ENCODE assay signal across 14 mouse cellular contexts in genomic region chr3:88102611-88103010, GRCm38 (mm10). TPM values are rescaled to one million over a fixed set of nuclear protein-coding genes. Genes with fewer than 3 reads are reported as not detected.
DNase-seq lines count a peak whose midpoint lies in the region; ATAC-seq and TF ChIP-seq lines count a peak whose summit lies in the region.
"Had no signal": no experiment of that assay in that cellular context is flagged by ENCODE, and none has a peak within 500 bp of the region (broad histone marks: within the 10 kb centered on the region; RNA-seq: fewer than 3 reads in every experiment).

No protein-coding gene starts in this region.

- no peak overlapping the region for H3K4me2 ChIP-seq in forebrain, embryonic 13.5 days
- H3K4me2 ChIP-seq in intestine, postnatal 0 days (replicated peaks; ENCODE audit: low read depth) = no peak overlapping the region
- H3K4me2 ChIP-seq in liver, embryonic 12.5 days = no peak overlapping the region
- H3K4me2 ChIP-seq: neural tube, embryonic 13.5 days had no signal

- H3K36me3 ChIP-seq in forebrain, embryonic 10.5 days (replicated peaks) = peaks cover 96% of the 10 kb centered on the region
- peaks cover 94% of the 10 kb centered on the region for H3K36me3 ChIP-seq in forebrain, embryonic 13.5 days (ENCODE audit: poor library complexity, severe bottlenecking)
- peaks cover 71% of the 10 kb centered on the region for H3K36me3 ChIP-seq in intestine, postnatal 0 days (ENCODE audit: control insufficient read depth, insufficient read depth)
- peaks cover 91% of the 10 kb centered on the region for H3K36me3 ChIP-seq in liver, embryonic 12.5 days

- H3K9me3 ChIP-seq in forebrain, embryonic 10.5 days = no peaks in the 10 kb centered on the region
- H3K9me3 ChIP-seq in forebrain, embryonic 13.5 days (replicated peaks) = no peaks in the 10 kb centered on the region
- no peaks in the 10 kb centered on the region for H3K9me3 ChIP-seq in intestine, postnatal 0 days (ENCODE audit: control insufficient read depth)
- H3K9me3 ChIP-seq in liver, embryonic 12.5 days (replicated peaks) = no peaks in the 10 kb centered on the region
- H3K9me3 ChIP-seq: megakaryocyte, embryonic 14.5 days; neural tube, embryonic 13.5 days had no signal

- H3K4me1 ChIP-seq in forebrain, embryonic 10.5 days = no peaks in the 10 kb centered on the region
- no peaks in the 10 kb centered on the region for H3K4me1 ChIP-seq in forebrain, embryonic 13.5 days
- H3K4me1 ChIP-seq in intestine, postnatal 0 days (replicated peaks; ENCODE audit: control insufficient read depth, insufficient read depth, low read length) = no peaks in the 10 kb centered on the region
- no peaks in the 10 kb centered on the region for H3K4me1 ChIP-seq in liver, embryonic 12.5 days
- H3K4me1 ChIP-seq: neural tube, embryonic 13.5 days had no signal

- 90% methylated on average over 6 of the region's 6 CpGs for WGBS in forebrain, embryonic 10.5 days
- WGBS in forebrain, embryonic 13.5 days = 87% methylated on average over 6 of the region's 6 CpGs
- WGBS in intestine, postnatal 0 days = 82% methylated on average over 6 of the region's 6 CpGs
- WGBS in liver, embryonic 12.5 days (ENCODE audit: insufficient replicate concordance) = 48% methylated on average over 6 of the region's 6 CpGs

- ATAC-seq in forebrain, embryonic 13.5 days = no peak
- ATAC-seq in intestine, postnatal 0 days = no peak
- peak; percentile 40; the same call in 1 of the 2 replicates for ATAC-seq in liver, embryonic 12.5 days
- ATAC-seq: Patski had no signal

- no peak overlapping the region for H3K9ac ChIP-seq in forebrain, embryonic 13.5 days
- H3K9ac ChIP-seq in intestine, postnatal 0 days (ENCODE audit: low read depth, low read length) = no peak overlapping the region
- H3K9ac ChIP-seq in liver, embryonic 12.5 days = no peak overlapping the region
- H3K9ac ChIP-seq: neural tube, embryonic 13.5 days had no signal

- no peak for TF ChIP-seq CTCF in intestine, postnatal 0 days (IDR thresholded peaks at IDR 0.05; ENCODE audit: low read depth)

- H3K4me3 ChIP-seq in forebrain, embryonic 10.5 days = no peak overlapping the region
- H3K4me3 ChIP-seq in forebrain, embryonic 13.5 days = no peak overlapping the region
- H3K4me3 ChIP-seq in intestine, postnatal 0 days (ENCODE audit: low read depth, low read length) = no peak overlapping the region
- H3K4me3 ChIP-seq in liver, embryonic 12.5 days = no peak overlapping the region
- H3K4me3 ChIP-seq: erythroblast, embryonic 14.5 days; megakaryocyte, embryonic 14.5 days; neural tube, embryonic 13.5 days had no signal

- H3K27ac ChIP-seq in forebrain, embryonic 10.5 days = peak overlapping the region; percentile 30; the same call in 1 of the 2 replicates
- no peak overlapping the region for H3K27ac ChIP-seq in forebrain, embryonic 13.5 days
- H3K27ac ChIP-seq in intestine, postnatal 0 days (ENCODE audit: low read depth, low read length) = peak overlapping the region; percentile 35
- H3K27ac ChIP-seq in liver, embryonic 12.5 days = peak overlapping the region; percentile 32
- H3K27ac ChIP-seq: neural tube, embryonic 13.5 days had no signal

- H3K27me3 ChIP-seq in forebrain, embryonic 10.5 days (ENCODE audit: poor library complexity, severe bottlenecking) = no peaks in the 10 kb centered on the region
- no peaks in the 10 kb centered on the region for H3K27me3 ChIP-seq in forebrain, embryonic 13.5 days
- no peaks in the 10 kb centered on the region for H3K27me3 ChIP-seq in intestine, postnatal 0 days (replicated peaks; ENCODE audit: control insufficient read depth, insufficient read depth, low read length)
- H3K27me3 ChIP-seq in liver, embryonic 12.5 days (replicated peaks) = no peaks in the 10 kb centered on the region
- H3K27me3 ChIP-seq: megakaryocyte, embryonic 14.5 days; neural tube, embryonic 13.5 days; Patski had no signal

- no peak for DNase-seq in forebrain, embryonic 10.5 days (ENCODE audit: extremely low spot score, low spot score)
- DNase-seq in 416B (ENCODE audit: low read depth) = peak; percentile 33
- no peak for DNase-seq in retina, postnatal 1 day
- DNase-seq in right cerebral cortex, postnatal 36 days (ENCODE audit: low spot score in 2 of 2) = no peak
- no peak for DNase-seq in right cerebral cortex, postnatal 14 days
- DNase-seq: gastrocnemius, postnatal 36 days had no signal

RNA-seq across cellular contexts. Expression of gene Iqgap3, which starts 20.8 kb away (rescaled TPM):
- polyA plus RNA-seq in forebrain, embryonic 10.5 days (2016; fragmentation: Nextera tagmentation; extraction: Ambion mirVana) = 30.3 and 30.4 TPM in 2 replicates
- polyA plus RNA-seq in forebrain, embryonic 13.5 days (2015; fragmentation: Nextera tagmentation; extraction: Ambion mirVana) = 13.8 and 15.3 TPM in 2 replicates
- polyA plus RNA-seq in intestine, postnatal 0 days (2015; fragmentation: Nextera tagmentation; extraction: Ambion mirVana) = 4.3 TPM in 2 replicates
- 11.2 and 11.8 TPM in 2 replicates for polyA plus RNA-seq in liver, embryonic 12.5 days (2016; fragmentation: Nextera tagmentation; extraction: Ambion mirVana)

RNA-seq across cellular contexts. Expression of gene Ttc24, which starts 24.5 kb away (rescaled TPM):
- polyA plus RNA-seq in forebrain, embryonic 10.5 days (2016; fragmentation: Nextera tagmentation; extraction: Ambion mirVana) = not detected in 2 replicates
- not detected in 2 replicates for polyA plus RNA-seq in forebrain, embryonic 13.5 days (2015; fragmentation: Nextera tagmentation; extraction: Ambion mirVana)
- polyA plus RNA-seq in intestine, postnatal 0 days (2015; fragmentation: Nextera tagmentation; extraction: Ambion mirVana) = not detected in 2 replicates
- polyA plus RNA-seq in liver, embryonic 12.5 days (2016; fragmentation: Nextera tagmentation; extraction: Ambion mirVana) = not detected in 2 replicates
- polyA plus RNA-seq: erythroblast, embryonic 14.5 days; large intestine, adult 2 months; neural tube, embryonic 13.5 days; Patski had no signal

RNA-seq across cellular contexts. Expression of gene Mef2d, which starts 39.6 kb away (rescaled TPM):
- polyA plus RNA-seq in forebrain, embryonic 10.5 days (2016; fragmentation: Nextera tagmentation; extraction: Ambion mirVana) = 9.4 and 11.1 TPM in 2 replicates
- polyA plus RNA-seq in forebrain, embryonic 13.5 days (2015; fragmentation: Nextera tagmentation; extraction: Ambion mirVana) = 15.0 and 16.5 TPM in 2 replicates
- polyA plus RNA-seq in intestine, postnatal 0 days (2015; fragmentation: Nextera tagmentation; extraction: Ambion mirVana) = 15.8 and 16.2 TPM in 2 replicates
- polyA plus RNA-seq in liver, embryonic 12.5 days (2016; fragmentation: Nextera tagmentation; extraction: Ambion mirVana) = 12.1 and 13.6 TPM in 2 replicates

RNA-seq across cellular contexts. Expression of gene Naxe, which starts 44.3 kb away (rescaled TPM):
- polyA plus RNA-seq in forebrain, embryonic 10.5 days (2016; fragmentation: Nextera tagmentation; extraction: Ambion mirVana) = 125 and 134 TPM in 2 replicates
- 154 and 157 TPM in 2 replicates for polyA plus RNA-seq in forebrain, embryonic 13.5 days (2015; fragmentation: Nextera tagmentation; extraction: Ambion mirVana)
- polyA plus RNA-seq in intestine, postnatal 0 days (2015; fragmentation: Nextera tagmentation; extraction: Ambion mirVana) = 109 and 118 TPM in 2 replicates
- 72.1 TPM in 2 replicates for polyA plus RNA-seq in liver, embryonic 12.5 days (2016; fragmentation: Nextera tagmentation; extraction: Ambion mirVana)

RNA-seq across cellular contexts. Expression of gene Gpatch4, which starts 59.7 kb away (rescaled TPM):
- polyA plus RNA-seq in forebrain, embryonic 10.5 days (2016; fragmentation: Nextera tagmentation; extraction: Ambion mirVana) = 52.4 and 54.5 TPM in 2 replicates
- polyA plus RNA-seq in forebrain, embryonic 13.5 days (2015; fragmentation: Nextera tagmentation; extraction: Ambion mirVana) = 29.7 and 30.7 TPM in 2 replicates
- 13.6 and 16.8 TPM in 2 replicates for polyA plus RNA-seq in intestine, postnatal 0 days (2015; fragmentation: Nextera tagmentation; extraction: Ambion mirVana)
- polyA plus RNA-seq in liver, embryonic 12.5 days (2016; fragmentation: Nextera tagmentation; extraction: Ambion mirVana) = 41.4 and 44.0 TPM in 2 replicates
